Mouse (Mus musculus): ENCODE results near the gene Gad2. TPM values are rescaled to one million over a fixed set of nuclear protein-coding genes. Genes with fewer than 3 reads are reported as not detected.
A peak's percentile ranks its signal among the peaks of the same experiment; 100 is the strongest.

Gene Gad2
- total RNA-seq, 2 experiments from 2014 or later, result 90.0 to 93.0 TPM

GRCm38 (mm10) chr2:22634766-22635165, 12.8 kb downstream of the Gad2 start:
- DNase-seq (ENCODE audit: extremely low spot score in 1 of 2, low spot score in 1 of 2), result no peak

GRCm38 (mm10) chr2:22646134-22646533, 24.1 kb downstream of the Gad2 start:
- no peak for DNase-seq (ENCODE audit: extremely low spot score in 1 of 2, low spot score in 1 of 2)

GRCm38 (mm10) chr2:22648394-22648793, 26.4 kb downstream of the Gad2 start:
- no peak for DNase-seq (ENCODE audit: extremely low spot score in 1 of 2, low spot score in 1 of 2)

- no peak for DNase-seq (ENCODE audit: extremely low spot score in 1 of 2, low spot score in 1 of 2)
These were observed 29.8 kb downstream of the Gad2 start for GRCm38 (mm10) chr2:22651826-22652225.

- DNase-seq (ENCODE audit: extremely low spot score in 1 of 2, low spot score in 1 of 2), result no peak
These were observed 41.7 kb downstream of the Gad2 start for GRCm38 (mm10) chr2:22663731-22664130.

- DNase-seq (ENCODE audit: extremely low spot score in 1 of 2, low spot score in 1 of 2), result no peak
These were observed 48.4 kb downstream of the Gad2 start for GRCm38 (mm10) chr2:22670415-22670814.

- no peak for DNase-seq (ENCODE audit: extremely low spot score in 1 of 2, low spot score in 1 of 2)
These were observed 49.3 kb downstream of the Gad2 start for GRCm38 (mm10) chr2:22671348-22671747.

- no peak for DNase-seq (ENCODE audit: extremely low spot score in 1 of 2, low spot score in 1 of 2)
These were observed 55.1 kb downstream of the Gad2 start for GRCm38 (mm10) chr2:22677066-22677465.

GRCm38 (mm10) chr2:22679944-22680343, 57.9 kb downstream of the Gad2 start:
- DNase-seq (ENCODE audit: extremely low spot score in 1 of 2, low spot score in 1 of 2), result no peak

GRCm38 (mm10) chr2:22689969-22690368, 68.0 kb downstream of the Gad2 start:
- DNase-seq (ENCODE audit: extremely low spot score in 1 of 2, low spot score in 1 of 2), result no peak

- DNase-seq (ENCODE audit: extremely low spot score in 1 of 2, low spot score in 1 of 2), result no peak
These were observed 83.0 kb downstream of the Gad2 start for GRCm38 (mm10) chr2:22704780-22705727.

GRCm38 (mm10) chr2:22706233-22706632, 84.2 kb downstream of the Gad2 start:
- no peak for DNase-seq (ENCODE audit: extremely low spot score in 1 of 2, low spot score in 1 of 2)

GRCm38 (mm10) chr2:22721522-22722470, 99.8 kb downstream of the Gad2 start:
- peak; percentile 17 to 58 for DNase-seq (ENCODE audit: extremely low spot score in 1 of 2, low spot score in 1 of 2)

- DNase-seq (ENCODE audit: extremely low spot score in 1 of 2, low spot score in 1 of 2), result no peak
These were observed 102.0 kb downstream of the Gad2 start for GRCm38 (mm10) chr2:22723927-22724534.

- no peak for DNase-seq (ENCODE audit: extremely low spot score in 1 of 2, low spot score in 1 of 2)
These were observed 105.1 kb downstream of the Gad2 start for GRCm38 (mm10) chr2:22727113-22727512.

- no peak for DNase-seq (ENCODE audit: extremely low spot score in 1 of 2, low spot score in 1 of 2)
These were observed 114.1 kb downstream of the Gad2 start for GRCm38 (mm10) chr2:22736134-22736533.

GRCm38 (mm10) chr2:22739369-22739768, 117.4 kb downstream of the Gad2 start:
- no peak for DNase-seq (ENCODE audit: extremely low spot score in 1 of 2, low spot score in 1 of 2)

GRCm38 (mm10) chr2:22740441-22740840, 118.4 kb downstream of the Gad2 start:
- DNase-seq (ENCODE audit: extremely low spot score in 1 of 2, low spot score in 1 of 2), result no peak

GRCm38 (mm10) chr2:22741222-22741621, 119.2 kb downstream of the Gad2 start:
- no peak for DNase-seq (ENCODE audit: extremely low spot score in 1 of 2, low spot score in 1 of 2)
